Mouse (Mus musculus) adrenal gland (tissue): ENCODE measurements around the gene Brms1.
"Not testable (repeated sequence)": the region's sequence is repeated elsewhere in the genome, so short reads cannot be mapped to it uniquely, and the experiment has no call there.

ENCODE experiments used
- intact Hi-C: fragments of 180-260 bp; cut with DNase I; formaldehyde crosslinking; loops from one replicate; pipeline ENCODE4 v1.15.1; 2025

The Brms1 gene

DNA sequence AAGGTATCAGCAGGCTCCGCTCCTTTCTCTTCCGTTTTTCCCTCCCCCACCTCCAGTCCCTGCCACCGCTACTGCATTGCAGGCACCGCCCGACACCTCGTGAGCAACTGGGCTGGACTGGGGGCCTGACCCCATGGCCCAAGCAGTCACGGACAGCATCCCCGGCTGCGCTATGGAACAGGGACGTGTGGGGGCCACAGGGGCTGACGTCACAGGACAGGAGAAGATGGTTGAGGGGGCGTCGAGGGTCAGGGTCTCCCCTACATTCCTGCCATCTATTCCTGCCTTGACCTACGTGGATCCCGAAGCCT lies 43.6 kb downstream of the Brms1 start:
- intact Hi-C loops, result no loop called here

DNA sequence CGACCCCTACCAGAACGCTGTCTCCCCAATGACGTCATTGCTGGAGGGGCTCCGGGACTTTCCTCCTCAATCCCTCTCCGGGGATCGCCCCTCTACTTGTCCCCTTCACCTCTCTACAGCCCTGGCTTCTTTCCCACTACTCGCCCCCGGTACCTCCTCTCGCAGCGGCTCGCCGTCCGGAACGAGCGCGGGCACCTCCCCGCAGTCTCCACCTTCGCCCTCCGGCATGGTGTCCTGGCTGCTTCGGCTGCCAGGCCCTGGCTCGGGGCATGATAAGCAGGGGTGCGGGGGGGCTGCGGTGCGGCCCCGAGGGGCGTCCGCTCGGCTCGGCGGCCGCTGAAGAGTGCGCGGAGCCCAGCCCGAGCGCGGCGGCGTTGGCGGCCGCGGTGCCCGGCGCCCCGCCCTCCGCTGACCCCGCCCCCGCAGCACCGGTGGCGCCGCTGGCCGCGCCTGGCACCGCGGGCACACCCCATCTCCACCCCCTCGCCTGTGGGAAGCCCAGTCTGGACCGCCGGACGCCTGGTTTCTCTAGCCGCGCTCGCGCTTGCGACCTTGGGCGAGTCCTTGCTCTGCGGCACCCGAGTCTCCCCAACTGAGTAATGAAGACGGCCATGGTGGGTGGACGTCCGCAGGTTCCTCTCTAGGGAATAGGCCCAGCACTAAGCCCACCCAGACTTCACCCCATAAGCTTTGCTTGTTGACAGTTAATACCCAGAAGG lies 44.1 kb downstream of the Brms1 start, which contains the start of gene Tmem151a:
TSS of gene Tmem151a (minus strand) at position 387 of the 719 bp plus-strand sequence.
- intact Hi-C loops, result no loop called here

DNA sequence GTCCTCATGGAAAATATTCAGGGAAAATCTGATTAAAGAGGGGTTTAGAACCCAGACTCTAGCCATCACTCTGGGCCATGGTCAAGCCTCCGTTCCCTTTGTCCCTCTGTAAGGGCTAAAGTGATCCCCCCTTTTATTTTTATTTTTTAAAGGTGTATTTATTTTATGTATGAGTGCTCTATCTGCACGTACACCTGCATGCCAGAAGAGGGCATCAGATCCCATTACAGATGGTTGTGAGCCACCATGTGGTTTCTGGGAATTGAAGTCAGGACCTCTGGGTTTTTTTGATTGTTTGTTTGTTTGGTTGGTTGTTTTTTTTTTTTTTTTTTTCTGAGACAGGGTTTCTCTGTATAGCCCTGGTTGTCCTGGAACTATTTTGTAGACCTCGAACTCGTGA lies 45.4 kb downstream of the Brms1 start:
- intact Hi-C loops, result not testable (repeated sequence)

DNA sequence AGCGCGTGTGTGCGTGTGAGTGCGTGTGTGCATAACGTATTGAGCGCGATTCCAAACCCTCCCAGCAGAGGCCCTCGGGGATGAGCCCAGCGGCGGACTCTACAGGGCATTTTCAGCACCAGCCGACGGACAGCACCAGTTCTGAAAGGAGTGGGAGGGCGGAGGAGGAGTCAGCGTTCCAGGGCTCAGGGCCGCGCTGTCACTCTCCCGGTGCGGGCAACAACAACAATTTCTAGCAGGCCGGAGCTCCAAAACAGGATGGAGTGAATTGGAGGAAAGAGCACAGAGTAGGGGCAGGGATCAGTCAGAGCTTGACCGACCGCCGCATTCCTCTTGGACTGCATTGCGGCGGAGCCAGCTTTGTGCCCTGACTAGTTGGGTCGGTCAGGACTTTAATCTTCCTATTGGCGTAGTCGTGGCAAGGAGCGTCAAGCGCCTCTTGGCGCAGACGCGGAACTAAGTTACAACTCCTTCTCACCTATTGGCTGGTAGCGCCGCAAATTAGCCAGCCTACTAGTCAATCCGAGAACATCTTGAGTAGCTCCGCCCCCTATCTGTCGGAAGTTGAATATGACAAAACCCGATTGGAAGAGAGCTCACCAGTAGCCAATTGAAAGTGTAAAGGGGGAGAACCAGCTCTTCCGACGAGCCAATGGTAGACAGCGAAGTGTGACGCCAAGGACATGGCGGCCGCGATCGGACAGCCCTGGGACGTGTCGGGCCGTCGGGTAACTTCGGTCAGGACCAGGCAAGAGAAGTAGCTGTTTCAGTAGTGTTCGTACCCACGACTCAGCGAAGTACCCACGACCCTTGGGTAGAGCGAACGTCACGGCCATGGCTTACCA lies 47.0 kb downstream of the Brms1 start, which contains the start of gene Yif1a:
TSS of gene Yif1a (plus strand) at position 655 of the 845 bp plus-strand sequence.
- intact Hi-C loops, result no loop called here

DNA sequence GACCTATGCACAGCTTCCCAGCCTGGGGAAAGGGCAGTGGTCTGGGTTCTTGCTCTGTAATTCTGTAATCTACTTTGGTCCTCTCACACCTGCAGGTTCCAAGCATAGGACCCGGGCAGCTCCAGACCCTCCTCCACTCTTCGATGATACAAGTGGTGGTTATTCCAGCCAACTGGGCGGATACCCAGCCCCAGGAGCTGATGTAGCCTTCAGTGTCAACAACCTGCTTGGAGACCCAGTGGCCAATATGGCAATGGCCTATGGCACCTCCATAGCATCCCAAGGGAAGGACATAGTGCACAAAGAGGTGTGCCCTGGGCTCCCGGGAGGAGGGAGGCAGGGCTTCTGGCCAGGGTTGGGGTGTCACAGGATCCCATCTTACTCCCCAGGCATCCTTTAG lies 48.2 kb downstream of the Brms1 start:
- intact Hi-C loops, result no loop called here

DNA sequence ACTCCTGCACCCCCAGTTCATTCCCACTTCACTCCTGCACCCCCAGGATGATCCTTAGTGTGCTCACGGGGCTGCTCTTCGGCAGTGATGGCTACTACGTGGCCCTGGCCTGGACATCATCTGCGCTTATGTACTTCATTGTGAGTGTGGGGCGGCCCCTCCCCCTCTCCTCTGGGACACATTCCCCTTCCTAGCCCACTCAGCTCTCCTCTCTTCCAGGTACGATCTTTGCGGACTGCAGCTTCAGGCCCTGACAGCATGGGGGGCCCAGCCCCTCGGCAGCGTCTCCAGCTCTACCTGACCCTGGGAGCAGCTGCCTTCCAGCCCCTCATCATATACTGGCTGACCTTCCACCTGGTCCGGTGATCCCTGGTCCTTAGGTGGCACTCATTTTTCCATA lies 50.9 kb downstream of the Brms1 start:
- intact Hi-C loops, result no loop called here

DNA sequence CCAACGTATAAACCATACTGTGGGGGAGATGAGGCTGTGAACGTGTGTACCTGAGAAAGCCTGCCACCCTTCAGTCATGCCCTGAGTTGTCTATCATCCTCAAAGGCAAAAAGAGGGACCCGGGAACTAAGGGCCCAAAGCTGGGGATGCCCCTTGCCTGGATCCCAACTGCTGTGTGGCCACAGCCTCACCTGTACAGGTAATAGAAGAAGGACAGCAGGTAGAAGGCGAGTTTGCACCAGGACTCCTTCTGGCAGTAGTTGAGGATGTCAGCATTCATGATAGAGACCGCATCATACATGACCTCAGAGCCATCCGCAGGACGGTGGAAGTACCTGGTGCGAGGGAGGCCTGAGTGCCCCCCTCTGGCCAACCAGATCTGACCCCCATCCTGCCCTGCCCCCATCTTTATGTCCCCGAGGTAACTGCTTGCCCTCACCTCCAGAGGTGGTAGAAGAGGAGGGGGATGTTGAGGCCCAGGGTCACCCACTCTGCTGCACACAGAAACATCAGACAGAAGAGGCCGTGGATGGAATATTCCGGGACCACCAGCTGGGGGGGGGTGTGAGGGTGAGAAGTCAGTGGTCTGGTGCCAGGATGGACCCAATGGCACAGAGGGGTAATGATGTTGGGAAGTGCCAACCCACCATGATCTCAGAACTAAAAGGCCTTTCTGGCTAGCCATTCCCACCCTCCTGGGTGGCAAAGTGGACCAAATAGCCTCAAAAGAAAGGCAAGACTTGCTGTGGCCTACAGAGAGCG lies 52.5 kb downstream of the Brms1 start:
- intact Hi-C loops, result loop anchor here (2.0 kb wide), 1 partner anchor 45 kb away; no protein-coding TSS in a partner anchor

DNA sequence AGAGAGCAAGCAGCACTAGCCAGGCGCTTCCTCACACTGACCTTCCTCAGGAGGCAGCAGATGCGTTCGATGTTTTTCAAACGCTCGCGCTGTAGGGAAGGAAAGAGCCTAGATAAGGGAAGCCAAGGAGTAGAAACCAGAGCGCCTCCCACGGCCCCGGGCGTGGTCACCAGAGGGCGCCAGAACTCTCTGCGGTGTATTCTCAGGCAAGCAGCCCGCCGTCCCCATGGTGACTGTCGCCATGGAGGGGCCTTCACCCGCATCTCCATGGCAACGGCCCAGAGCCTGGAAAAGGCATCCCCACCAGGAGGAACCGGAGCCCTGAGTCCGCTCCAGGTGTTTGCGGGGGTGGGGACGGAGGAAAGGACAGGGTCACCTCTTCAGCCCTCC lies 53.1 kb downstream of the Brms1 start:
- intact Hi-C loops, result loop anchor here (2.0 kb wide), 1 partner anchor 45 kb away; no protein-coding TSS in a partner anchor

DNA sequence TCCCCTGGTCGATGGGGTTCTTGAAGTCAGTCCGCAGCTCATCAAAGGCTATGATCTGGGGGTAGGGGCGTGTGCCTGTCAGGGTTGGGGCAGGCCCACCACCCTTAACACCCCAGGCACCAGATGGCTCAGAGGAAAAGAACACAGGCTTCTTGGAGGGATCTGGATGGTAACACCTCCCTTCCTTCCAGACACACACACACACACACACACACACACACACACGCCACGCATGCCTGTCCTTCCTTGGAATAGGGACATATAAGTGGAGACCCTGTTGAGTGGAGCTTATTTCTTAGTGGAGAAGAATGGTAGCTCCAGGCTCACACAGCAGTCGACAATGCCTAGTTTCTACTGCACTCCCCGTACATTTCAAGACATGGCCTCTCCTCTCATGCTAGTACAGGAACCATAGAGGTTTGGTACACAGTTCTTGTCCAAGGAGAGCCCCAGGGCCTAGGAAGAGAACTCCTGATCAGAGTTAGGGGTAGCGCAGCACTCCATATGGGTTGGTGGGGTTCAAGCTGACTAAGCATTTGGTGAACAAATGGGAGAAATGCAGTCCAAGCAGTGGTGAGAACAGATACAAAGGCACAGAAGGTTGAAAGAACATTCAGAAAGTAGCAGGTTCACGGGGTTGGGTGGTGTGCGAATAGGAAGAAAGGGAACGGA lies 53.7 kb downstream of the Brms1 start:
- intact Hi-C loops, result loop anchor here (2.0 kb wide), 1 partner anchor 44 kb away; no protein-coding TSS in a partner anchor

DNA sequence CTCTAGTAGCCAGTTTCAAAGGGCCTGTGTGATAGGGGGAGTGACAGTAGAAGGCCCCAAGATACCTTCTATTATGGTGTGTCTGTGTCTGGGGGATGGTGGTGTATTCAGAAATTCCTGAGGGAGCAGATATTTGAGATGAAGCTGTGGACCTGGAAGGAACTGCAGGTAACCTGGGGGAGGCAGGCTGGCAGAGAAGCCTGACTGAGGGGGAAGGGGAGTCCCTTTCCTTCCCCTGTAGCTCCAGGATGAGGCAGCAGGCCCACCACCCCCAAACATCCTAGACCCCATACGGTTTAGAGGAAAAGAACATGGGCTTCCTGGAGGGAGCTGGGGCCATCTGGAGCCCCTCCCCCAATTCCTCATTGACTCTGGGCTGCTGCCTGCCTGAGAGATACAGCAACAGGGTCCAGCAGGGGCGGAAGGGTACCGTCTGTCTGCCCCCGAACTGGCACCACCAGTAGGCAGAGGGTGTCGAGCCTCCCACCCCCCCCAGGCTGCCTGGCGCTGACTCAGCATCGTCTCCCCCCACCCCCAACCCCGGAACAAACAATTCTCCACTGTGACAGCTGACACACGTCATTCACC lies 54.8 kb downstream of the Brms1 start:
- intact Hi-C loops, result loop anchor here (2.0 kb wide), 1 partner anchor 43 kb away; no protein-coding TSS in a partner anchor

DNA sequence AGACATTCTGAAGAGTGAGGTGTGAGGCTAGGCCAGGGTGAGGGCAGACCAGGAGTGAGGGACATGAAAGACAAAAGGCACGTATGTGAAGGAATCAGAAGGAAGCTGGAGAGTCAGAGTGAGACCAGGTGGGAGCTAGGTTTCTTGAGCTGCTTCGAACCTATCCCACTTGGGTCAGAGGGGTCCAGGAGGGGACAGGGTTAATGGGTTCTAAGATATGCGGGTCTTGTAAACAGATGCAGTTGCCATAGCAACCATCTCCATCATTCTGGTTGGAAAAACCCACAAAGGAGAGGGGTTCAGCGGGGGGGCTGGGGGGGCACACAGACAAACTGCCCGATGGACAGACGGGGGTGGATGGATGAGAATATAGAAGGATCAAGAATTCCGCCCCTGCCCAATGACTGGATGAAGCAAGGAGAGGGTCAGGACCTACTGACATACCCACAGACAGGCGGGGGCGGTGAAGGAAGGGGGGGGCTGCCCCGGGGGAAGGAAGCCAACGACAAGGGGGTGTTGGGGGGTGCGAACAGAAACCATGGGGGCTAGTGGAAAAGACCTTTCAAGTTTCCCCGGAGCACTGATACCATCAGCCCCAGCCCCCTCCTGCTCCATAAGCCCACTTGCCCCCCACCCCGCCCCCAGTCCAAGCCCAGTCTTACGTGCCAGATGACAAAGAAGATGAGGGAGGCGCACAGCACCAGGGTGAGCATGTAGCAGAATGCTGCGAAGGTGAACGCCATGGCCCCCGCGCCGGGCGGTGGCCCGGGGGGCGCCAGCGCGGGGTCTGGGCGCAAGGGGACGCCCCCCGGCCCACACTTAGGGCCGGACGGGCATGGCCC lies 56.6 kb downstream of the Brms1 start:
- intact Hi-C loops, result no loop called here

DNA sequence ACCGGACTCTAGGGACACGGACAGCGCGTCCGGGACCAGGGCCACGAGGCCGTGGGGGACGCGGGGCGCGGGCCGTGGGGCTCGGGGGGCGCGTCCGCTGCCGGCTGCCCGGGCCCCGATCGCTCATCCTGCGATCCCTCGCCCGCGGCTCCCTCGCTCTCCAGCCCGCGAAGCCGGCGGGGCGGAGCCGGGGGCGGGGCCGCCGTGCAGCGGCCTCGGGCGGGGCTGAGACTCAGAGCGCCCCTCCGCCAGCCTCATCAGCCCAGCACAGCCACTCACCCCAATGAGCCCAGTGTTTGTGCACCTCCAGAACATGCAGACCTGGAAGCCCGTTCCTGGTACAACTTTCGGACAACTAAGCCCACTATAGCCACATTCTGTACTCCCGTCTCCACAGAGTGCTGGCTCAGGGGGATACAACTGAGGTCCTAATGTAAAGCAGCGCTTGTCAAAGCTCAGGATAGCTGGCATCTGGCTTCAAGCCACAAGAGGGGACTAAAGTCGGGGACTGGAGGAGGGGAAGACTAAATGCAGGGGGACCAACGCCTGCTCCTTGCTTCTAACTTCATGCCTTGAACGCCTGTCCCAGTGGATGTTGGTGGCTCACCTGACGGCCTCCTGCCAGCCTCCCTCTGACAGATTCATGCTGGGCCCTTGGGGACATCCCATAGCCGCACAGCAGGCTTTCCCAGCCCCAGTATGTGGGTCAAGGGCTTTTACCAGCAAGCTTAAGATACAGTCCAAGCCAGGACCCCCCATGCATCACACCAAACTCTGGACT lies 57.4 kb downstream of the Brms1 start, which contains the start of gene Cnih2:
TSS of gene Cnih2 (minus strand) at position 159 of the 781 bp plus-strand sequence.
- intact Hi-C loops, result no loop called here
